Mouse (Mus musculus) lung, embryonic 16.5 days (tissue): ENCODE measurements around the gene Rnf220. TPM values are rescaled to one million over a fixed set of nuclear protein-coding genes. Genes with fewer than 3 reads are reported as not detected.

Source experiments
- ATAC-seq: fragments of 200-750 bp; cut with Nextera tagmentation; 2 replicates; pipeline ENCODE4 v1.8.0; 2017; ENCODE audit warnings: low read depth, mild to moderate bottlenecking, moderate library complexity
- H3K27ac ChIP-seq: fragments of 300-500 bp; sonication (generic); 2 replicates; pipeline ENCODE4 v1.5.1; 2014; ENCODE audit warnings: mild to moderate bottlenecking, control low read depth, low read length
- H3K27me3 ChIP-seq: fragments of 300-500 bp; sonication (generic); 2 replicates; pipeline ENCODE4 v1.6.1; 2014; ENCODE audit warnings: low read depth, low read length, mixed read lengths; ENCODE audit not compliant: control insufficient read depth, insufficient read depth
- H3K36me3 ChIP-seq: fragments of 300-500 bp; sonication (generic); 2 replicates; pipeline ENCODE4 v1.6.1; 2014; ENCODE audit warnings: low read length; ENCODE audit not compliant: control insufficient read depth, insufficient read depth
- H3K4me1 ChIP-seq: fragments of 300-500 bp; sonication (generic); replicated peaks from 2 replicates; pipeline ENCODE4 v1.6.1; 2014; ENCODE audit warnings: low read length, mixed read lengths; ENCODE audit not compliant: control insufficient read depth, insufficient read depth
- H3K4me2 ChIP-seq: fragments of 300-500 bp; sonication (generic); 2 replicates; pipeline ENCODE4 v1.6.1; 2014; ENCODE audit warnings: low read depth, low read length, control low read depth
- H3K4me3 ChIP-seq: fragments of 300-500 bp; sonication (generic); 2 replicates; pipeline ENCODE4 v1.5.1; 2014; ENCODE audit warnings: mild to moderate bottlenecking, low read length, control low read depth
- H3K9ac ChIP-seq: fragments of 300-500 bp; sonication (generic); 2 replicates; pipeline ENCODE4 v1.6.1; 2014; ENCODE audit warnings: low read length, control low read depth
- H3K9me3 ChIP-seq: fragments of 300-500 bp; sonication (generic); 2 replicates; pipeline ENCODE4 v1.6.1; 2016; ENCODE audit warnings: low read length; ENCODE audit not compliant: control insufficient read depth
- WGBS: fragments of 180-500 bp; shearing (Covaris S2); extraction: QIAGEN DNeasy Blood & Tissue Kit; methylation state at CpG from one replicate; pipeline ENCODE4 v1.1.7; 2014; 5-methylcytosine and 5-hydroxymethylcytosine counted together
- polyA plus RNA-seq: library from polyadenylated mRNA; unstranded; fragments of >200 nt; fragmentation: Nextera tagmentation; extraction: Ambion mirVana; gene quantifications from 2 replicates; pipeline ENCODE4 v1.2.1, GENCODE M21; 2015

The Rnf220 gene
- polyA plus RNA-seq, 1 experiment from 2014 or later: 61.5 TPM

- H3K9ac ChIP-seq: no peak overlapping the region
- no peaks in the 10 kb centered on the region for H3K27me3 ChIP-seq
- no peak overlapping the region for H3K4me2 ChIP-seq
- no peaks in the 10 kb centered on the region for H3K36me3 ChIP-seq
- H3K4me3 ChIP-seq: no peak overlapping the region
- WGBS: 69% methylated on average over 12 of the region's 12 CpGs
- ATAC-seq: no peak
- no peak overlapping the region for H3K27ac ChIP-seq
- H3K4me1 ChIP-seq: no peaks in the 10 kb centered on the region
- H3K9me3 ChIP-seq: no peaks in the 10 kb centered on the region
Measured at GRCm38 (mm10) chr4:117350139-117350693, 146.6 kb downstream of the Rnf220 start.

- H3K9ac ChIP-seq: no peak overlapping the region
- no peak for ATAC-seq
- H3K4me3 ChIP-seq: no peak overlapping the region
- WGBS: 28% methylated on average over 2 of the region's 2 CpGs
- H3K9me3 ChIP-seq: no peaks in the 10 kb centered on the region
- no peaks in the 10 kb centered on the region for H3K4me1 ChIP-seq
- H3K27me3 ChIP-seq: no peaks in the 10 kb centered on the region
- no peaks in the 10 kb centered on the region for H3K36me3 ChIP-seq
- H3K4me2 ChIP-seq: no peak overlapping the region
- H3K27ac ChIP-seq: no peak overlapping the region
Measured at GRCm38 (mm10) chr4:117349327-117349726, 147.5 kb downstream of the Rnf220 start.

- Histone ChIP-seq H3K9ac (no peak overlapping the region), H3K27ac (no peak overlapping the region), H3K4me1 (peaks cover 12% of the 10 kb centered on the region), H3K36me3 (no peaks in the 10 kb centered on the region), H3K4me2 (no peak overlapping the region), H3K4me3 (no peak overlapping the region), H3K9me3 (no peaks in the 10 kb centered on the region), H3K27me3 (no peaks in the 10 kb centered on the region)
- ATAC-seq: no peak
- 38% methylated on average over 6 of the region's 6 CpGs for WGBS
Measured at GRCm38 (mm10) chr4:117346025-117346424, 150.8 kb downstream of the Rnf220 start.

GRCm38 (mm10) chr4:117343385-117343784 lies 153.5 kb downstream of the Rnf220 start:
- ATAC-seq: no peak
- Histone ChIP-seq H3K27me3 (no peaks in the 10 kb centered on the region), H3K4me2 (no peak overlapping the region), H3K4me1 (peaks cover 12% of the 10 kb centered on the region), H3K9me3 (no peaks in the 10 kb centered on the region), H3K27ac (peak overlapping the region; percentile 50; the same call in 1 of the 2 replicates), H3K36me3 (no peaks in the 10 kb centered on the region), H3K9ac (no peak overlapping the region), H3K4me3 (no peak overlapping the region)
- 49% methylated on average over 8 of the region's 8 CpGs for WGBS

- Histone ChIP-seq H3K27me3 (no peaks in the 10 kb centered on the region), H3K9ac (peak overlapping the region; percentile 2; the same call in 1 of the 2 replicates), H3K4me1 (peaks cover 12% of the 10 kb centered on the region), H3K9me3 (no peaks in the 10 kb centered on the region), H3K4me3 (no peak overlapping the region), H3K27ac (peak overlapping the region; percentile 79), H3K4me2 (no peak overlapping the region), H3K36me3 (no peaks in the 10 kb centered on the region)
- WGBS: 25% methylated on average over 12 of the region's 12 CpGs
- ATAC-seq: peak; percentile 96
Measured at GRCm38 (mm10) chr4:117342751-117343150, 154.1 kb downstream of the Rnf220 start.

- no peak for ATAC-seq
Measured at GRCm38 (mm10) chr4:117341282-117341681, 155.6 kb downstream of the Rnf220 start.

GRCm38 (mm10) chr4:117339796-117340195 lies 157.1 kb downstream of the Rnf220 start:
- Histone ChIP-seq H3K36me3 (no peaks in the 10 kb centered on the region), H3K9me3 (no peaks in the 10 kb centered on the region), H3K9ac (no peak overlapping the region), H3K27ac (no peak overlapping the region), H3K4me3 (no peak overlapping the region), H3K4me1 (peaks cover 12% of the 10 kb centered on the region), H3K27me3 (no peaks in the 10 kb centered on the region), H3K4me2 (no peak overlapping the region)
- ATAC-seq: no peak

More at GRCm38 (mm10) chr4:117341282-117341681, 155.6 kb downstream of the Rnf220 start:
- no peak overlapping the region for H3K27ac ChIP-seq
- WGBS: 83% methylated on average over 5 of the region's 5 CpGs
- H3K9me3 ChIP-seq: no peaks in the 10 kb centered on the region
- no peaks in the 10 kb centered on the region for H3K27me3 ChIP-seq
- peaks cover 12% of the 10 kb centered on the region for H3K4me1 ChIP-seq
- no peak overlapping the region for H3K4me2 ChIP-seq
- H3K4me3 ChIP-seq: no peak overlapping the region
- no peaks in the 10 kb centered on the region for H3K36me3 ChIP-seq
- no peak overlapping the region for H3K9ac ChIP-seq

GRCm38 (mm10) chr4:117330836-117331475 lies 165.9 kb downstream of the Rnf220 start:
- no peaks in the 10 kb centered on the region for H3K36me3 ChIP-seq
- 35% methylated on average over 11 of the region's 11 CpGs for WGBS
- H3K27me3 ChIP-seq: no peaks in the 10 kb centered on the region
- peak; percentile 36 for ATAC-seq
- no peaks in the 10 kb centered on the region for H3K9me3 ChIP-seq
- no peak overlapping the region for H3K27ac ChIP-seq
- no peaks in the 10 kb centered on the region for H3K4me1 ChIP-seq
- no peak overlapping the region for H3K9ac ChIP-seq
- no peak overlapping the region for H3K4me3 ChIP-seq
- no peak overlapping the region for H3K4me2 ChIP-seq

GRCm38 (mm10) chr4:117330132-117330531 lies 166.7 kb downstream of the Rnf220 start:
- Histone ChIP-seq H3K4me1 (no peaks in the 10 kb centered on the region), H3K9ac (no peak overlapping the region), H3K27me3 (no peaks in the 10 kb centered on the region), H3K27ac (no peak overlapping the region), H3K4me2 (no peak overlapping the region), H3K4me3 (no peak overlapping the region), H3K9me3 (no peaks in the 10 kb centered on the region), H3K36me3 (no peaks in the 10 kb centered on the region)
- WGBS: 89% methylated on average over 3 of the region's 3 CpGs
- no peak for ATAC-seq
